Mouse (Mus musculus) liver, embryonic 16.5 days (tissue): Measurements from ENCODE around the gene Gm20696. TPM values are rescaled to one million over a fixed set of nuclear protein-coding genes. Genes with fewer than 3 reads are reported as not detected.

Experiments
- ATAC-seq: fragments of 200-750 bp; cut with Nextera tagmentation; 2 replicates; pipeline ENCODE4 v1.8.0; 2017; ENCODE audit warnings: low read depth, mild to moderate bottlenecking, moderate number of reproducible peaks, moderate library complexity
- H3K27ac ChIP-seq: fragments of 300-500 bp; sonication (generic); 2 replicates; pipeline ENCODE4 v1.5.1; 2014; ENCODE audit warnings: mild to moderate bottlenecking, low read length
- H3K27me3 ChIP-seq: fragments of 300-500 bp; sonication (generic); 2 replicates; pipeline ENCODE4 v1.6.1; 2014; ENCODE audit warnings: low read depth, low read length, mixed read lengths; ENCODE audit not compliant: control insufficient read depth, insufficient read depth
- H3K36me3 ChIP-seq: fragments of 300-500 bp; sonication (generic); 2 replicates; pipeline ENCODE4 v1.6.1; 2014; ENCODE audit warnings: mild to moderate bottlenecking; ENCODE audit not compliant: control insufficient read depth, insufficient read depth
- H3K4me1 ChIP-seq: fragments of 300-500 bp; sonication (generic); 2 replicates; pipeline ENCODE4 v1.6.1; 2014; ENCODE audit warnings: low read depth, low read length, mixed read lengths; ENCODE audit not compliant: control insufficient read depth
- H3K4me2 ChIP-seq: fragments of 300-500 bp; sonication (generic); 2 replicates; pipeline ENCODE4 v1.6.1; 2014; ENCODE audit warnings: low read depth, low read length, mixed read lengths
- H3K4me3 ChIP-seq: fragments of 300-500 bp; sonication (generic); 2 replicates; pipeline ENCODE4 v1.5.1; 2014; ENCODE audit warnings: low read depth, mild to moderate bottlenecking, low read length
- H3K9ac ChIP-seq: fragments of 300-500 bp; sonication (generic); 2 replicates; pipeline ENCODE4 v1.6.1; 2014; ENCODE audit warnings: low read depth, low read length
- H3K9me3 ChIP-seq: fragments of 300-500 bp; sonication (generic); replicated peaks from 2 replicates; pipeline ENCODE4 v1.6.1; 2016; ENCODE audit warnings: low read length; ENCODE audit not compliant: control insufficient read depth
- WGBS: fragments of 180-500 bp; shearing (Covaris S2); extraction: QIAGEN DNeasy Blood & Tissue Kit; methylation state at CpG from one replicate; pipeline ENCODE4 v1.1.7; 2014; ENCODE audit not compliant: insufficient replicate concordance; 5-methylcytosine and 5-hydroxymethylcytosine counted together
- polyA plus RNA-seq: library from polyadenylated mRNA; unstranded; fragments of >200 nt; fragmentation: Nextera tagmentation; extraction: Ambion mirVana; gene quantifications from 2 replicates; pipeline ENCODE4 v1.2.1, GENCODE M21; 2015

Gm20696 gene
- polyA plus RNA-seq, 1 experiment from 2014 or later: 0.35 TPM

GRCm38 (mm10) chr6:99377716-99378115 lies 288.9 kb downstream of the Gm20696 start:
- Histone ChIP-seq H3K9me3 (no peaks in the 10 kb centered on the region), H3K9ac (no peak overlapping the region), H3K27me3 (no peaks in the 10 kb centered on the region), H3K27ac (no peak overlapping the region), H3K4me2 (no peak overlapping the region), H3K4me1 (peaks cover 3% of the 10 kb centered on the region; the same call in 1 of the 2 replicates), H3K4me3 (no peak overlapping the region), H3K36me3 (no peaks in the 10 kb centered on the region)
- 61% methylated on average over 4 of the region's 4 CpGs for WGBS
- ATAC-seq: no peak

GRCm38 (mm10) chr6:99377131-99377530 lies 289.5 kb downstream of the Gm20696 start:
- H3K4me3 ChIP-seq: no peak overlapping the region
- H3K9ac ChIP-seq: no peak overlapping the region
- no peaks in the 10 kb centered on the region for H3K36me3 ChIP-seq
- no peak overlapping the region for H3K27ac ChIP-seq
- no peaks in the 10 kb centered on the region for H3K9me3 ChIP-seq
- WGBS: 56% methylated on average over 2 of the region's 2 CpGs
- no peak for ATAC-seq
- no peaks in the 10 kb centered on the region for H3K27me3 ChIP-seq
- peaks cover 3% of the 10 kb centered on the region; the same call in 1 of the 2 replicates for H3K4me1 ChIP-seq
- H3K4me2 ChIP-seq: no peak overlapping the region

- Histone ChIP-seq H3K4me3 (no peak overlapping the region), H3K27ac (no peak overlapping the region), H3K27me3 (no peaks in the 10 kb centered on the region), H3K9me3 (no peaks in the 10 kb centered on the region), H3K4me1 (peaks cover 3% of the 10 kb centered on the region; the same call in 1 of the 2 replicates), H3K9ac (no peak overlapping the region), H3K4me2 (no peak overlapping the region), H3K36me3 (no peaks in the 10 kb centered on the region)
- 81% methylated on average over 8 of the region's 8 CpGs for WGBS
- ATAC-seq: no peak
Observed at GRCm38 (mm10) chr6:99376721-99377120, 289.9 kb downstream of the Gm20696 start.

GRCm38 (mm10) chr6:99375865-99376264 lies 290.7 kb downstream of the Gm20696 start:
- Histone ChIP-seq H3K4me1 (peaks cover 3% of the 10 kb centered on the region; the same call in 1 of the 2 replicates), H3K4me3 (no peak overlapping the region), H3K9me3 (no peaks in the 10 kb centered on the region), H3K27me3 (no peaks in the 10 kb centered on the region), H3K9ac (no peak overlapping the region), H3K36me3 (no peaks in the 10 kb centered on the region), H3K4me2 (no peak overlapping the region), H3K27ac (no peak overlapping the region)
- no peak for ATAC-seq
- 56% methylated on average over 6 of the region's 6 CpGs for whole genome bisulfite sequencing

- H3K9ac ChIP-seq: no peak overlapping the region
- no peaks in the 10 kb centered on the region for H3K27me3 ChIP-seq
- H3K36me3 ChIP-seq: no peaks in the 10 kb centered on the region
- no peak overlapping the region for H3K4me2 ChIP-seq
- peaks cover 3% of the 10 kb centered on the region; the same call in 1 of the 2 replicates for H3K4me1 ChIP-seq
- H3K9me3 ChIP-seq: no peaks in the 10 kb centered on the region
- no peak overlapping the region for H3K27ac ChIP-seq
- ATAC-seq: 0 out of 2 replicates have a peak, but pooled peaks have one; percentile 7
- 59% methylated on average over 4 of the region's 4 CpGs for WGBS
- H3K4me3 ChIP-seq: no peak overlapping the region
Observed at GRCm38 (mm10) chr6:99375376-99375775, 291.2 kb downstream of the Gm20696 start.

- no peak overlapping the region for H3K4me3 ChIP-seq
- no peak overlapping the region for H3K9ac ChIP-seq
- peak; percentile 46; the same call in 1 of the 2 replicates for ATAC-seq
- H3K9me3 ChIP-seq: no peaks in the 10 kb centered on the region
- H3K27ac ChIP-seq: no peak overlapping the region
- no peaks in the 10 kb centered on the region for H3K36me3 ChIP-seq
- WGBS: 39% methylated on average over 19 of the region's 19 CpGs
- no peak overlapping the region for H3K4me2 ChIP-seq
- H3K27me3 ChIP-seq: no peaks in the 10 kb centered on the region
- peaks cover 3% of the 10 kb centered on the region; the same call in 1 of the 2 replicates for H3K4me1 ChIP-seq
Observed at GRCm38 (mm10) chr6:99374448-99375271, 291.9 kb downstream of the Gm20696 start.

GRCm38 (mm10) chr6:99372427-99372826 lies 294.2 kb downstream of the Gm20696 start:
- no peak overlapping the region for H3K4me2 ChIP-seq
- no peaks in the 10 kb centered on the region for H3K36me3 ChIP-seq
- ATAC-seq: no peak
- H3K27me3 ChIP-seq: no peaks in the 10 kb centered on the region
- no peak overlapping the region for H3K9ac ChIP-seq
- peaks cover 7% of the 10 kb centered on the region for H3K4me1 ChIP-seq
- H3K9me3 ChIP-seq: no peaks in the 10 kb centered on the region
- no peak overlapping the region for H3K4me3 ChIP-seq
- no peak overlapping the region for H3K27ac ChIP-seq
- 50% methylated on average over 5 of the region's 5 CpGs for WGBS

- Histone ChIP-seq H3K9me3 (no peaks in the 10 kb centered on the region), H3K4me1 (peaks cover 7% of the 10 kb centered on the region), H3K27ac (no peak overlapping the region), H3K4me3 (no peak overlapping the region), H3K27me3 (no peaks in the 10 kb centered on the region), H3K4me2 (no peak overlapping the region), H3K9ac (no peak overlapping the region), H3K36me3 (no peaks in the 10 kb centered on the region)
- WGBS: 69% methylated on average over 6 of the region's 6 CpGs
- ATAC-seq: no peak
Observed at GRCm38 (mm10) chr6:99372016-99372415, 294.6 kb downstream of the Gm20696 start.

GRCm38 (mm10) chr6:99369931-99370330 lies 296.7 kb downstream of the Gm20696 start:
- Histone ChIP-seq H3K9ac (no peak overlapping the region), H3K36me3 (no peaks in the 10 kb centered on the region), H3K4me2 (no peak overlapping the region), H3K9me3 (no peaks in the 10 kb centered on the region), H3K4me3 (no peak overlapping the region), H3K27me3 (no peaks in the 10 kb centered on the region), H3K27ac (no peak overlapping the region), H3K4me1 (peaks cover 3% of the 10 kb centered on the region)
- 80% methylated on average over 2 of the region's 2 CpGs for WGBS
- no peak for ATAC-seq
